Mouse (Mus musculus) cortical plate, adult 2 months (tissue): ENCODE results near the gene Arhgap19.

Experiments used
- CTCF ChIP-seq: fragments of 200-500 bp; IDR thresholded peaks from 2 replicates; pipeline ENCODE4 v1.5.1; 2011; ENCODE audit warnings: mild to moderate bottlenecking, control low read depth, low read length; ENCODE audit not compliant: insufficient read depth; ENCODE audit errors: extremely low read depth
- POLR2A ChIP-seq: fragments of 200-500 bp; IDR thresholded peaks from 2 replicates; pipeline ENCODE4 v1.6.1; 2011; ENCODE audit warnings: mild to moderate bottlenecking, low read length, control low read depth; ENCODE audit not compliant: insufficient read depth; ENCODE audit errors: extremely low read depth

- TF ChIP-seq POLR2A (no peak), CTCF (no peak)
Observed at GRCm38 (mm10) chr19:41821436-41821835, 19.6 kb upstream of the Arhgap19 start.
